Mouse (Mus musculus) stomach, embryonic 15.5 days (tissue): ENCODE measurements around the gene Rgs5. TPM values are rescaled to one million over a fixed set of nuclear protein-coding genes. Genes with fewer than 3 reads are reported as not detected.

Source experiments
- ATAC-seq: fragments of 200-750 bp; cut with Nextera tagmentation; 2 replicates; pipeline ENCODE4 v1.8.0; 2017; ENCODE audit warnings: low read depth, moderate number of reproducible peaks, moderate TSS enrichment; ENCODE audit not compliant: insufficient read depth, low FRiP score
- H3K27ac ChIP-seq: fragments of 300-500 bp; sonication (generic); 2 replicates; pipeline ENCODE4 v1.5.1; 2015; ENCODE audit warnings: mild to moderate bottlenecking, inconsistent platforms
- H3K27me3 ChIP-seq: fragments of 300-500 bp; sonication (generic); replicated peaks from 2 replicates; pipeline ENCODE4 v1.6.1; 2015; ENCODE audit warnings: inconsistent platforms
- H3K36me3 ChIP-seq: fragments of 300-500 bp; sonication (generic); 2 replicates; pipeline ENCODE4 v1.6.1; 2015; ENCODE audit warnings: inconsistent platforms
- H3K4me1 ChIP-seq: fragments of 300-500 bp; sonication (generic); 2 replicates; pipeline ENCODE4 v1.6.1; 2015; ENCODE audit warnings: inconsistent platforms
- H3K4me2 ChIP-seq: fragments of 300-500 bp; sonication (generic); 2 replicates; pipeline ENCODE4 v1.6.1; 2015; ENCODE audit warnings: mild to moderate bottlenecking, inconsistent platforms
- H3K4me3 ChIP-seq: fragments of 300-500 bp; sonication (generic); replicated peaks from 2 replicates; pipeline ENCODE4 v1.5.1; 2015; ENCODE audit warnings: inconsistent platforms
- H3K9ac ChIP-seq: fragments of 300-500 bp; sonication (generic); 2 replicates; pipeline ENCODE4 v1.6.1; 2015; ENCODE audit warnings: inconsistent platforms
- H3K9me3 ChIP-seq: fragments of 300-500 bp; sonication (generic); 2 replicates; pipeline ENCODE4 v1.6.1; 2016; ENCODE audit warnings: inconsistent platforms
- WGBS: fragments of 180-500 bp; shearing (Covaris S2); methylation state at CpG from one replicate; pipeline ENCODE4 v1.1.7; 2015; 5-methylcytosine and 5-hydroxymethylcytosine counted together
- polyA plus RNA-seq: library from polyadenylated mRNA; unstranded; fragments of >200 nt; fragmentation: Nextera tagmentation; extraction: Ambion mirVana; gene quantifications from 2 replicates; pipeline ENCODE4 v1.2.1, GENCODE M21; 2015

Rgs5 gene
- 14.9 and 18.6 TPM in 2 replicates for polyA plus RNA-seq

DNA sequence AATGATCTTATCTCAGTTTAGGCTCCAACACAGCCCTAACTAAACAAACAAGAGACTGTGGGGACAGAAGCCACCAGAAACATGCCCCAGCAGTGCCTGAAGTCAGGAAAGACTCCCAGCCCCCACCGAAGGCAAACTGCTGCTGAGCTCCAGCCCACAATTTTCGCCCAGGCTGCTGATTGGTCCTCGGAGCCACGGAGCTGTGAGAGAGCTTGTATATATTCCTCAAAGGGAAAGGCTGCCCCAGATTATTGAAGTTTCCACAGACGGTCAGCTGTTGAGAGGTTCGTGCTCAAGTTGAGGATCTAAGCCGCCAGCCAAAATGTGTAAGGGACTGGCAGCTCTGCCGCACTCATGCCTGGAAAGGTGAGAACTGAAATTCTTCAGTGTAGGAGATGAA, at the start of gene Rgs5:
Gene Rgs5, plus strand, starts transcription at position 246 of the 400 bp plus-strand sequence.
- no peaks in the 10 kb centered on the region for H3K9me3 ChIP-seq
- peak within 1 kb of the TSS; percentile 36 for H3K4me2 ChIP-seq
- H3K27me3 ChIP-seq, result no peaks in the 10 kb centered on the region
- ATAC-seq, result peak; percentile 72
- no peaks in the 10 kb centered on the region for H3K36me3 ChIP-seq
- no peak within 1 kb of the TSS for H3K9ac ChIP-seq
- whole genome bisulfite sequencing, result 6% methylated on average over 8 of the region's 8 CpGs
- H3K4me3 ChIP-seq, result peak within 1 kb of the TSS; percentile 28
- H3K4me1 ChIP-seq, result peaks cover 8% of the 10 kb centered on the region; the same call in 1 of the 2 replicates
- H3K27ac ChIP-seq, result no peak within 1 kb of the TSS

DNA sequence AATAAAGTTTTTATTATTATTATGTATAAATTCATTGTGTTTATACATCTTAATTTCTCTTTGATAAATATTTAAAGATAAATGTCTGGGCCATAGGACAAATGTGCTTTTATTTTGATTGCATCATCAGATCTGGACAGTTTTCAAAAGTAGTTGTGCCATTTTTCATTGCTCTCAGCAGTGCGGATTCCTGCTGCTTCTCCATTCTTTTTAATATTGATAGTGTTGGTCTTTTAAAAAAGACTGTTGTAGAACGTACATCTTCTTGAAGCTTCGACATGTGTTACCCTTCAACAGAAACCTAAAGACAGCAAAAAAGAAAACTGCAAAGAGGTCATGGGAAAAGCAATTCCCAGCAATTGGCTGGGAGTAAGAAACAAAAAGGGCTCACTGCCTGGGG, 49.1 kb upstream of the Rgs5 start:
- Histone ChIP-seq H3K27me3 (no peaks in the 10 kb centered on the region), H3K9me3 (no peaks in the 10 kb centered on the region), H3K36me3 (no peaks in the 10 kb centered on the region), H3K4me1 (no peaks in the 10 kb centered on the region), H3K9ac (no peak overlapping the region), H3K4me2 (no peak overlapping the region), H3K4me3 (no peak overlapping the region), H3K27ac (no peak overlapping the region)
- no peak for ATAC-seq
- 48% methylated on average over 3 of the region's 3 CpGs for WGBS

DNA sequence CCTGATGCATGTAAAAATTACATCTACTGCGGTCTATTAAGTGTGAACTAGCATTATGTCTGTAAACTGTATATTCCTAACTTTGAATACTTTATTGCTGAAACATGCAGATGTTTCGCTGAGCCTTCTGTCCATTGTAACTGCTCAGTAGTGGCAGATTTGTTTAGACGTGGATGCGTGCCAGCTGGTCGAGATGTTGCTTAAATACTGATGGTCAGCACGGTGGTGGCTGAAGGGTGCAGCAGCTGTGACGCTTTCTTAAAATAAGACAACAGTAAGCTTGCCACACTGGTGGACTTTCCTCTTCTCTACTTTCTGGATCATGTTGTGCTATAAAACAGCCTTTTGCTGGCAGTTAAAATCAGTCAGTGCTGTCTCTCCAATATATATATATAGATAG, 25.6 kb upstream of the Rgs5 start:
- Histone ChIP-seq H3K36me3 (no peaks in the 10 kb centered on the region), H3K4me3 (no peak overlapping the region), H3K4me1 (no peaks in the 10 kb centered on the region), H3K9ac (no peak overlapping the region), H3K27me3 (no peaks in the 10 kb centered on the region), H3K9me3 (no peaks in the 10 kb centered on the region), H3K4me2 (no peak overlapping the region), H3K27ac (no peak overlapping the region)
- no peak for ATAC-seq
- WGBS, result 45% methylated on average over 7 of the region's 7 CpGs

- Histone ChIP-seq H3K27me3 (no peaks in the 10 kb centered on the region), H3K27ac (no peak overlapping the region), H3K9ac (no peak overlapping the region), H3K4me3 (no peak overlapping the region), H3K9me3 (no peaks in the 10 kb centered on the region), H3K36me3 (no peaks in the 10 kb centered on the region), H3K4me1 (no peaks in the 10 kb centered on the region), H3K4me2 (no peak overlapping the region)
- ATAC-seq, result no peak
- 49% methylated on average over 14 of the region's 14 CpGs for WGBS
These were observed 18.0 kb upstream of the Rgs5 start for GRCm38 (mm10) chr1:169637251-169637750.

DNA sequence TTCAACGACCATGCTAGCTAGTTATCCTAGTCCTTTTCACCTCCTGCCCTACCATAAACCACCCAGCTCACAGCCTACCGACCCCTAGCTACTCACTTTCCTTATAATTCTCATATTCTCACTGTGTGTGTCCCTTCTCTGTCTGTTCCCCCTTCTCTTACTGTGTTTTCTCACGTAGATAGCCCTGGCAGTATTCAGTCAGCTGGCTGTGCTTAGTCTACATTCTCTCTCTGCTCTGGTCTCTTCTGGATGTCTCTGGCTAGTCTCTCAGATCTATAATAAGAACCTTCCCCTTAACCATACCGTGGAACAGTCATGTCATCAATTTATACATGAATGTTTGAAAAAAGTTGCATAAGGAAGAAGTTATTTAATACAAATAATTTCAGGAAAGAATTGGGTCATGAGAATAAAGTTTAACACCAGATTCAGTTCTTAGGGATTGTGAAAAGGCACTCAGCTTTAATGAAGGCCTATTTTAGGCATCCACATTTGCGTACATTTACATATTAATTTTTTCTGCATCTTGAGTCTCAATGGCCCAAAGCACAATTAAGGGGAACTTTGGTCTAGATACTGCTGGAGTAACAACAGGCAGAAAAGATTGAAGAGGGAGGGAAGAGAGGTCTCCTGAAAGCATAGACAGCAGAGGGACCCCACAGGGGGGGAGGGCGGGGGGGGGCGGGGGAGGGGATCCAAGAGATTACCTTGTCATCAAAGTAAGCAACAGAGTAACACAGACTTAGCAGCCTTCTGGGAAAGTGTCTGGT, 10.2 kb upstream of the Rgs5 start:
- WGBS, result 76% methylated on average over 5 of the region's 7 CpGs
- Histone ChIP-seq H3K4me1 (no peaks in the 10 kb centered on the region), H3K9ac (no peak overlapping the region), H3K4me2 (no peak overlapping the region), H3K9me3 (no peaks in the 10 kb centered on the region), H3K36me3 (no peaks in the 10 kb centered on the region), H3K4me3 (no peak overlapping the region), H3K27ac (no peak overlapping the region), H3K27me3 (no peaks in the 10 kb centered on the region)
- no peak for ATAC-seq

- H3K4me2 ChIP-seq, result 0 out of 2 replicates have a peak overlapping the region, but pooled peaks have one; percentile 9
- no peak for ATAC-seq
These were observed 4.2 kb downstream of the Rgs5 start for GRCm38 (mm10) chr1:169659479-169659878.

GRCm38 (mm10) chr1:169667328-169667727, 12.0 kb downstream of the Rgs5 start:
- H3K9me3 ChIP-seq, result no peaks in the 10 kb centered on the region
- ATAC-seq, result 0 out of 2 replicates have a peak, but pooled peaks have one; percentile 53
- no peaks in the 10 kb centered on the region for H3K36me3 ChIP-seq
- no peak overlapping the region for H3K9ac ChIP-seq
- H3K27ac ChIP-seq, result peak overlapping the region; percentile 33; the same call in 1 of the 2 replicates
- no peaks in the 10 kb centered on the region for H3K4me1 ChIP-seq
- H3K4me3 ChIP-seq, result no peak overlapping the region
- H3K27me3 ChIP-seq, result no peaks in the 10 kb centered on the region
- H3K4me2 ChIP-seq, result no peak overlapping the region
- 39% methylated on average over 4 of the region's 4 CpGs for WGBS

More at GRCm38 (mm10) chr1:169659479-169659878, 4.2 kb downstream of the Rgs5 start:
- Histone ChIP-seq H3K9me3 (no peaks in the 10 kb centered on the region), H3K4me3 (no peak overlapping the region), H3K9ac (no peak overlapping the region), H3K4me1 (peaks cover 8% of the 10 kb centered on the region; the same call in 1 of the 2 replicates), H3K27ac (no peak overlapping the region), H3K27me3 (no peaks in the 10 kb centered on the region), H3K36me3 (no peaks in the 10 kb centered on the region)
- WGBS, result 2% methylated on average over 4 of the region's 4 CpGs

DNA sequence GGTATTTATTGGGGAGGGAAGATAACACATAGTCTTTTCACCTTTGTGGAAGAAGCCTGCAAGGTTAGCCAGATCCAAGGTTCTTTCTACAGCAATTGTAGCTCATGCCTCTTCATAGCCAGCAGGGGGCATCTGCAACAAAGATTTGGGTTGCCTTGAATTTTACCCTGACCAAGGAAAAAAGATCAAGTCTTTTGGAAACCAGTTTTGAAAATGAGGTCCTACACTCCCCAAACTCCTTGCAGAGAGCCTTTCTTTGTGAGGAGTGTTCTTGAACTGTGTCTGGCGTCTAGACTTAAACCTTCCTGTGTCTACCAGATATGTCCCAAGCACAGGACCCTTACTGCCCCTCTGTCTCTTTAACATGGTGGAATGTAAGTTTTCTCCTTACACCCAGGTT, 15.4 kb downstream of the Rgs5 start:
- 67% methylated on average over 1 of the region's 1 CpGs for WGBS
- Histone ChIP-seq H3K4me3 (no peak overlapping the region), H3K4me2 (no peak overlapping the region), H3K36me3 (no peaks in the 10 kb centered on the region), H3K27me3 (no peaks in the 10 kb centered on the region), H3K27ac (no peak overlapping the region), H3K9me3 (no peaks in the 10 kb centered on the region), H3K4me1 (no peaks in the 10 kb centered on the region), H3K9ac (no peak overlapping the region)
- ATAC-seq, result no peak

- no peak overlapping the region for H3K9ac ChIP-seq
- no peak overlapping the region for H3K4me3 ChIP-seq
- WGBS, result 78% methylated on average over 2 of the region's 2 CpGs
- no peaks in the 10 kb centered on the region for H3K9me3 ChIP-seq
- H3K4me2 ChIP-seq, result no peak overlapping the region
- no peak overlapping the region for H3K27ac ChIP-seq
- no peaks in the 10 kb centered on the region for H3K27me3 ChIP-seq
- no peak for ATAC-seq
- no peaks in the 10 kb centered on the region for H3K4me1 ChIP-seq
- no peaks in the 10 kb centered on the region for H3K36me3 ChIP-seq
These were observed 16.5 kb downstream of the Rgs5 start for GRCm38 (mm10) chr1:169671801-169672200.

GRCm38 (mm10) chr1:169672272-169672671, 17.0 kb downstream of the Rgs5 start:
- no peaks in the 10 kb centered on the region for H3K9me3 ChIP-seq
- H3K36me3 ChIP-seq, result no peaks in the 10 kb centered on the region
- H3K4me1 ChIP-seq, result no peaks in the 10 kb centered on the region
- WGBS, result 85% methylated on average over 4 of the region's 4 CpGs
- ATAC-seq, result no peak
- no peaks in the 10 kb centered on the region for H3K27me3 ChIP-seq
- no peak overlapping the region for H3K4me3 ChIP-seq
- H3K4me2 ChIP-seq, result no peak overlapping the region
- H3K27ac ChIP-seq, result no peak overlapping the region
- H3K9ac ChIP-seq, result no peak overlapping the region

GRCm38 (mm10) chr1:169674116-169674515, 18.8 kb downstream of the Rgs5 start:
- Histone ChIP-seq H3K9me3 (no peaks in the 10 kb centered on the region), H3K4me3 (no peak overlapping the region), H3K9ac (no peak overlapping the region), H3K27me3 (no peaks in the 10 kb centered on the region), H3K36me3 (no peaks in the 10 kb centered on the region), H3K4me1 (no peaks in the 10 kb centered on the region), H3K27ac (no peak overlapping the region), H3K4me2 (no peak overlapping the region)
- 63% methylated on average over 3 of the region's 3 CpGs for whole genome bisulfite sequencing
- ATAC-seq, result no peak

- Histone ChIP-seq H3K4me1 (no peaks in the 10 kb centered on the region), H3K9ac (no peak overlapping the region), H3K36me3 (no peaks in the 10 kb centered on the region), H3K4me2 (no peak overlapping the region), H3K27ac (no peak overlapping the region), H3K9me3 (no peaks in the 10 kb centered on the region), H3K4me3 (no peak overlapping the region), H3K27me3 (no peaks in the 10 kb centered on the region)
- 75% methylated on average over 1 of the region's 1 CpGs for WGBS
- ATAC-seq, result no peak
These were observed 21.4 kb downstream of the Rgs5 start for GRCm38 (mm10) chr1:169676751-169677150.
